Mouse (Mus musculus) CH12F3 (cell line): ENCODE measurements around the gene Nrgn.

ENCODE experiments used
- in situ Hi-C: fragments of 300-500 bp; cut with MboI; formaldehyde crosslinking; loops from 2 replicates; pipeline ENCODE4 v1.14.3; 2020; ENCODE audit warnings: low sequenced_read_pairs

Gene Nrgn

DNA sequence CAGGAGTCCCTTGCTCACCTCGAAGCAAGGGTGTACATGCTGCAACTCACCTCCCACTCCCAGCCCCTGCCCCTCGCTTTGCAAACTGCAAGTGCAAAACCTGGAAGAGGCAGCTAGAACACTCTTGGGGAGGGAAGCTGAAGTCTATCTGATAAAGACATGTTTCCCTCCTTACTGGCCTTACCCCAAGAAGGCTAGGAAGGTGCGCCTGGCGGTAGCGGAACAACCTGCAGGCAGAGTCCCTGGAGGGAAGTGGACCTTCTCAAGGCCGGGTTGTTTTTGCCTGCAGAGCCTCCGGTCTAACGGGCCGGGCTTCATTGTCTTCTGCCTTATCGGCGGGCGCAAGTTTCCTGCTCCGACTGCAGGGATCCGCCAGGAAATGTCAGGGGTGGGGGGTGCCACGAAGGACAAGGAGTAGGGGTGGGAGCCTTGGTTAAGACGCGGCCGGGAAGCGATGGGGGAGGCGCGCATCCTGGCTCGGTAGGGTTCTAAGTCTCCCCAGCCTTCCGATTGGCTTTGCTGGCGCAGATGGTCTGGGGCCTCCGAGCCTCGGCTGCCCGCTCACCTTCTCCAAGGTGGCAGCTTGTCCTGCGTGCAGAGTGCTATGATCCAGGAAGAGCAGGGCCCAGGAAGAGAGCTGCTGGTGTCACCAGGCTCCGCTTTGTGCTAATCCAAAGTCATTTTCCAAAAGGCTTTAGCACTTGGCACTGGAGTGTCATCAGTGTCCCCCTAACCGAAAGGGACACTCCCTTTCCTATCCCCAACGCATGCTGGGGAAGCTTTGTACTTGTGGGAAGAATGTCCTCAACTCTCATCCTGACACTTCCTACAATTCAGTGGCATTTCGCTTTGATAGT, 22.4 kb downstream of the Nrgn start:
- in situ Hi-C loops = no loop called here

- in situ Hi-C loops = no loop called here
Observed at GRCm38 (mm10) chr9:37528225-37528970, 24.3 kb downstream of the Nrgn start.

DNA sequence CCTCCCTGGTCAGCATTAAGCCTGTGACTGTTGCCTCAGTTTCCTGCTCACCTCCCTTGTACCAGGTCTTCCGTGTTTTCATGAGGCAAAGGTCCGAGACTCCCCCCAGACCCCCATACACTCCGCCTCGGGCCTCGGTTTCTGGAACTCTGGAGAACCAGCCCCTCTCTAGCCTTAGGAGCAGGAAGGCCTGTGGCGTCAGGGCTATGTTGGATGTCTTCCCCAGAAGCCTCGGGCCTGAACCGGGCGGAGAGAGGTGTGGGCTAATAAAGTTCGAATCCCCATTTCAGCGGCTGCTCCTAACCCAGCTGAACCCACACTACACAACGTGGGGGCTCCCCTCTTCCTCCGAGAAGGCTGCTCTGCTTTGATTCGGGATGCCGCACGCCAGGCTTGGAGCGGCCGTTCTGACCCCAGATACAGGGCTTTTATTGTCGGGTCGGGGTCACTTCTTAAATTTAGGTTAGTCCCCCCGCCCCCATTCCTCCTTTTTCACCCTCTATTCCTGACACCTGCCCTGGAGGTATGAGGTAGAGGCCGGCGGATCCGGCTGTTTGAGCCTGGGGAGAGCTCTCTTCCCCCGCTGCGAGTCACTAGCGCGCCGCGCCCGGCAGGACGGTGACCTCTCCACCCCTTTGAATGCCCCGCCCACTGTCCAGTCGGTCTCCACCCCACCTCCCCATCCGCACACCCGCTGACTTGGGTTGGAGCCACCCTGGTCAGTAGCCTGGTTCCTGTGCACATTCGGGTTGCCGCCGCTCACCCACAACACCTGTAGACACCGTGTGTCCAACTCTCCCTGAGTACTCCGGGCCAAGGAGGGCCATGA, 25.1 kb downstream of the Nrgn start, which contains the start of gene Esam:
Gene Esam, plus strand, starts transcription at position 683 of the 829 bp plus-strand sequence.
- in situ Hi-C loops = no loop called here

DNA sequence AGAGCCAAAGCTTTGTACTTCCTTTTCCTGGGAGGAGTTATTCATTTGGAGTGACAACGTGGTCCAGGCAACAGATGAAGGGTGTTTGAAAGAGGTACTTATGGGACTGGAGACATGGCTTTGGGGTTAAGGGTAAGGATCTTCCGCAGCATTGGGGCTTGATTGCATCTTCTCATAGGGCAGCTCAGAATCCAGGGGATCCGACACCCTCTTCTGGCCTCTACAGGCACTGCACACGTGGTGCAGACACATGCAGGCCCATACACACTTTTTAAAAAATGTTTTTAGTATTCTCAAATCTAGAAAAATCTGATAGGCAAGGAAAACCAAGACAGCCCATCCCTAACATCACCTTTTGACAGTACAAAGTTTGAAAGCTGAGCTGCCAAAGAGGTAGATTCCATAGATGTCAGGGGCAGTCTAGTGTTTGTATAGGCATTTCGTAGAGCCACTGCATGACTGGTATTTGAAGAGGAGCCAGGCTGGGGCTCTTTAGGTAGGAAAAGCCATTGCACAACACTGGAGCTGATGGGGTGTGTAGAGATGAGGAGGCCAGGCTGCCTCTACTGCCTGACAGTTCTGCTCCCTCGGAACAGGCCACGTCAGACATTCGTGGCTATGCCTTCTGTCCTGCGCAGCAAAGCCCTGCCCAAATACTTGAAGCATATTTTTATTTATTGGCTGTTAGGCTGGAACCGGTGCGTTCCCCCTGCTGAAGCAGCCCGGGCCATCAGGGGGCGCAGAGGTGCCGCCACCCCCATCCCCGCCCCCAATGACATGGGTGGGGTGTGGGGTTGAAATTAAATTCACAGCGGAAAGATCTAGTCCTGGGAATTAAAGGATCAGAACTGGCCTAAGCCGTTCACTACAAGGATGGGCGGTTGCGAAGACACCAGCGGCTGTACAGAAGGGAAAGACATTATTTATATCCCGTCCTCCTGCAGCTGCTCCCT, 26.0 kb downstream of the Nrgn start:
- in situ Hi-C loops = no loop called here

DNA sequence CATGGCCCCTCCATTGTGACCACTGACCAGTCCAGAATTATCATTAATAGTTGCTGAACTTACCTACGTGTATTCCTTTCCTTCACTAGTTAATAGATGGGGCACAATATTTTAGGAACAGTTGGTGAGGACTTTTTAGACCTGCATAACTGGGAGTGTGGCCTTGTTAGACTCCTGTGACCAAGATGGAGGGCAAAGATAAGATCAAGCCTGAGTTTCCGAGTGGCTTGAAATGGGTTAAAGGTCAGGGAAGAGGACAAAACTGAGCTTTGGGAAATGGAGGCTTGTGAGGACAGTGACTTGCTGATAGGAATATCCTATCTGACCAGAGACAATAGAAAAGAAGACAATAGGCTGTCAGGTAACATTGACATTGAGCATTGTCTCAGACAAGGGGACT, 27.2 kb downstream of the Nrgn start:
- in situ Hi-C loops = no loop called here

GRCm38 (mm10) chr9:37519995-37520394, 32.7 kb downstream of the Nrgn start:
- in situ Hi-C loops = no loop called here

GRCm38 (mm10) chr9:37518991-37519390, 33.7 kb downstream of the Nrgn start:
- in situ Hi-C loops = no loop called here

GRCm38 (mm10) chr9:37517467-37517866, 35.2 kb downstream of the Nrgn start:
- in situ Hi-C loops = no loop called here

DNA sequence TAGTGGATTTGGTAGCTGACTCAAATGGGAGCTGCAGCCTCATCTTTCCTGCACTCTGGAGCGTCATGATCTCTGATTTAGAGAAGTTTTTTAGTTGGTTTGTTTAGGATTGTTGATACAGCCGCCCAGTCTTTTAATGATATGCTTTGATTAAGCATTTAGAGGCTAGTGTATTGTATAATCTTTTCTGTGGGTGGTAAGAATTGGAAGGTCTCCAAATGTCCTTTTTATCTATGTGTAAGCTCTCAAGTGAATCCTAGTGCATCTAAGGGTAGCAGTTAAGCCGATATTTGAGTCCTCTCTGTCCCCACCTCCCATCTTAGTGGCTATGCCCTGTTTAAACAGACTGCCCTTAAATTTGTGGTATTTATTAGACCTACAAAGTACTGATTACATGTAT, 38.2 kb downstream of the Nrgn start:
- in situ Hi-C loops = no loop called here

DNA sequence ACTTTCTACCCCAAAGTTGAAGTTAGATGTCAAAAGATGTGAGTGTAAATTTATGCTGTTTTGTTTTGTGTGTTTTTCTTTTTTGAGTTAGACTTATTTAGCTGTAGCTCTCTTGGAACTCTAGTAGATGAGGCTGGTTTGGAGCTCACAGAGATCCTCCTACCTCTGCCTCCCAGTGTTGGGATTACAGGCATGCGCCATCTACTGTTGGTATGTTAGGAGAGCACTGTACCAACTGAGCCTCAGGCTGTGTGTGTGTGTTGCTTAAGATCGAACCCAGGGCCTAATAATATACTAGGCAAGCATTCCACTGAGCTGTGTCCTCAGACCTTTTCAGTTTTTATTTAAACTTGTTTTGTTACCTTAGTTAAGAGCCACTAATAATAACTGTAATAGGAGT, 40.6 kb downstream of the Nrgn start:
- in situ Hi-C loops = no loop called here

- in situ Hi-C loops = no loop called here
Observed at GRCm38 (mm10) chr9:37506023-37506422, 46.7 kb downstream of the Nrgn start.

DNA sequence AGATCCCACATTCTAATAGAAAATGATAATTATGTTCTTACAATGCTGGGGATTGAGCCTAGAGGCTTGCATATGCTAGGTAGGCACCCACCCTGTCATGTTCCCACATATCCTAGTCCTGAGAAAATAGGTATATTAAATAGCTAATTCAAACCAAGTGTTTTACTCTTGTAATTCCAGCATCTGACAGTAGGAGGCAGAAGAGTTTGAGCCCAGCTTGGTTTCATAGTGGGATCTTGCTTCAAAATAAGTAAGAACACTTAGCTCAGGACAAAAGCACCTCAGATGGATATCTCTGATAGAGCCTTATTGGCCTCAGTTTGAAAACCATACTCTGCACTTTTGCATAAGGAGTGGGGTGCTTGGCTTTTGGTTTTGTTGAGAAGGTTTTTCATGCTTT, 48.4 kb downstream of the Nrgn start:
- in situ Hi-C loops = no loop called here

GRCm38 (mm10) chr9:37501170-37501569, 51.5 kb downstream of the Nrgn start:
- in situ Hi-C loops = no loop called here

DNA sequence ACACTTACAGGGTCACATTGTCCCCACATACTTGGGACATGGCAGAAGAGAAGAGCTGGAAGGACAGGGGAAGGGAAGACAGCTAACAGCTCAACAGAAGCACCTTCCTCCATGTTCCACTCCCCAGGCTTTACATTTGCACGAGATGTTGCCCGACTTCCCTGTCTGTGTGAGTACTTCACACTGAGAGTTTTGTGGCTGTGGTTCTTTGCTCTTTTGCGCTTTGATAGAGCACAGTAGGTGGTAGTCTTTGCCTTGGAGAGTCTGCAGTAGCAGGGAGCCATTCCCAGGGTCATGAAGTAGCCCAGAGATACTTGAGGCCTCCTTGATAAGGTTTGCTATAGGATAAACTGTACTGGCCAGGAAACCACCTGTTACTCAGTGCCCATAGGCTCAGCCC, 52.5 kb downstream of the Nrgn start:
- in situ Hi-C loops = no loop called here

DNA sequence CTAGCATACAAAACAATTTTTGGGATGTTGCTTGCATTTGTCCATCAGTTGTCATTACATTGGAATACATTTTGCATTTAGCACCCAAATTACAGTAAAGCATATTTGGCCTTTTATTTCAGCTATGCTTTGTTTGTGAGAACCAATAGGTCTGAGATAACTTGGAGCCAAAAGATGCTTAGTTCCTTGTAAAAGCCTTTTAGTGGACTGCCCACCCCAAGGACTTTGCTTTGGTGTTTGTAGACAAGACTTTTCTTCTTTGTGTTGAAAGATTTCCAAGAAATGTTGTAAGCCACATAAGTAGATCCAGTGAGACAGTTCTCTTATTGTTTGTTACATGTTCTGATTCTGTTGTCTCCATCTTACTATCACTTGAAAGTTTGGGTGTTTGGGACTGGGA, 56.4 kb downstream of the Nrgn start:
- in situ Hi-C loops = no loop called here

- in situ Hi-C loops = no loop called here
Observed at GRCm38 (mm10) chr9:37495761-37496160, 56.9 kb downstream of the Nrgn start.
